Mouse (Mus musculus): Measurements from ENCODE around the gene Rgs6.

GRCm38 (mm10) chr12:82710376-82710775 lies 122.3 kb downstream of the Rgs6 start:
- TF ChIP-seq FLI1 (IDR thresholded peaks at IDR 0.05; ENCODE audit: low read length) = no peak
- TF ChIP-seq GATA1 (IDR thresholded peaks at IDR 0.05; ENCODE audit: borderline replicate concordance, low read length) = no peak

Measured in megakaryocyte, embryonic 14.5 days (primary cell).